9 mouse cellular contexts compared by ENCODE assay signal in the genomic region with DNA sequence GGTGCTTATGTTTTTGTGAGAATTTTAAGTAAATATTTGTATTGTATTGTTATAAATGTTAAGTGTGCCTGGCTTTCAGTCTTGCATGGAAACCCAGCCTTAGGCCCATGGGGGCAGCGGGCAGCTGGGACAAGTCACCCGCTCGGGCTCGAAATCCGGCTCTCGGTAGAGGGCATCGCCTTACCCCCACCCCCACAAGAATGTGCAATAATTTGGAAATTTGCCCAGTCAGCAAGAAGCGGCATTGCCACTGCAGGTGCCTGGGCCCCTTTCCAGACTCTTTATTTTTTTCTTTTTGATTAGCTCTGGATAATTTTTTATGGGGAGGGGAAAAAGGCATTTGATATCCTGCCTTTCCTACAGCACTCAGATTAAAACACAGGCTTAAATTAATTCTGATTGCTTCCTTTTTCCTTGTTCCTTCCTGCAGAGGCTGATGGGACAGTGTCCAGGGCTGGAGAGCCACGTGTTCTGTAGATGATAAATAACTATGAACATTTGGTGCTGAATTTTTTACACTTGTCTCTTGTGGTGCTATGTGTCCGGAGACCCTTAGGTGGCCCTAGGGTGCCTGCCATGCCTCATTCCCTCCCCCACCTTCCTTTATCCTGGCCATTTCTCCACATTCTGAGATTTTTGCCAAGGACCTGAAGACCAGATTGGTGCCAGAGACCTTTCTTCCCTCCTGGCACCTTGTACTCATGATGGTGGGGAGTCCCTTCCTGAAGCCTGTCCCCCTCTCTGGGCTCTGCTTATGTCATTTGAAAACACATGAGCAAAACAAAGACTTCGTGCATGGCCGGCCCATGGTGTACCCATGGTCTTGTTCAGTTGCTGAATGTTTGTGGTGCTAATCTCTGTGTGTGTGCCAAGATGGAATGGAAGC. TPM values are rescaled to one million over a fixed set of nuclear protein-coding genes. Genes with fewer than 3 reads are reported as not detected.
A peak's percentile ranks its signal among the peaks of the same experiment; 100 is the strongest.
DNase-seq lines count a peak whose midpoint lies in the region; ATAC-seq lines count a peak whose summit lies in the region.
"Had no signal": no experiment of that assay in that cellular context is flagged by ENCODE, and none has a peak within 500 bp of the region (broad histone marks: within the 10 kb centered on the region; RNA-seq: fewer than 3 reads in every experiment).

No protein-coding gene starts in this region.

- H3K4me1 ChIP-seq in kidney, embryonic 14.5 days (ENCODE audit: control insufficient read depth, insufficient read depth, low read length), result no peaks in the 10 kb centered on the region
- peaks cover 28% of the 10 kb centered on the region for H3K4me1 ChIP-seq in forebrain, embryonic 16.5 days (replicated peaks; ENCODE audit: control insufficient read depth, insufficient read depth, low read length)
- H3K4me1 ChIP-seq in lung, embryonic 16.5 days (replicated peaks; ENCODE audit: control insufficient read depth, insufficient read depth, low read length), result peaks cover 17% of the 10 kb centered on the region

- no peaks in the 10 kb centered on the region for H3K9me3 ChIP-seq in kidney, embryonic 14.5 days (ENCODE audit: control insufficient read depth, low read length)
- no peaks in the 10 kb centered on the region for H3K9me3 ChIP-seq in forebrain, embryonic 16.5 days (ENCODE audit: control insufficient read depth, low read length)
- H3K9me3 ChIP-seq in lung, embryonic 16.5 days (ENCODE audit: control insufficient read depth, low read length), result no peaks in the 10 kb centered on the region

- H3K27me3 ChIP-seq in kidney, embryonic 14.5 days (ENCODE audit: control insufficient read depth, insufficient read depth, low read length), result no peaks in the 10 kb centered on the region
- no peaks in the 10 kb centered on the region for H3K27me3 ChIP-seq in forebrain, embryonic 16.5 days (replicated peaks; ENCODE audit: control insufficient read depth, insufficient read depth, low read length)
- no peaks in the 10 kb centered on the region for H3K27me3 ChIP-seq in lung, embryonic 16.5 days (ENCODE audit: control insufficient read depth, insufficient read depth, low read depth, low read length)

- H3K27ac ChIP-seq in kidney, embryonic 14.5 days (ENCODE audit: low read depth, low read length), result no peak overlapping the region
- peak overlapping the region; percentile 68 for H3K27ac ChIP-seq in forebrain, embryonic 16.5 days (ENCODE audit: low read length)
- peak overlapping the region; percentile 3; the same call in 1 of the 2 replicates for H3K27ac ChIP-seq in lung, embryonic 16.5 days (ENCODE audit: low read length)
- H3K27ac ChIP-seq: neural tube, embryonic 13.5 days had no signal

- no peak overlapping the region for H3K9ac ChIP-seq in kidney, embryonic 14.5 days (ENCODE audit: low read depth, low read length)
- H3K9ac ChIP-seq in forebrain, embryonic 16.5 days (replicated peaks; ENCODE audit: low read depth, low read length), result no peak overlapping the region
- H3K9ac ChIP-seq in lung, embryonic 16.5 days (ENCODE audit: low read length), result no peak overlapping the region
- H3K9ac ChIP-seq: neural tube, embryonic 13.5 days had no signal

- peak; percentile 55 for DNase-seq in kidney, adult 11 months
- peak; percentile 24 to 43 for DNase-seq in cerebellum, adult 18-20 months
- DNase-seq in ovary, postnatal 10 days (ENCODE audit: low spot score), result no peak
- no peak for DNase-seq in right cerebral cortex, postnatal 4 days

- no peak overlapping the region for H3K4me3 ChIP-seq in kidney, embryonic 14.5 days (ENCODE audit: low read length)
- H3K4me3 ChIP-seq in forebrain, embryonic 16.5 days (replicated peaks; ENCODE audit: low read length), result no peak overlapping the region
- H3K4me3 ChIP-seq in lung, embryonic 16.5 days (ENCODE audit: low read length), result no peak overlapping the region
- H3K4me3 ChIP-seq: neural tube, embryonic 13.5 days had no signal

- H3K4me2 ChIP-seq in kidney, embryonic 14.5 days (replicated peaks; ENCODE audit: low read depth, low read length), result no peak overlapping the region
- no peak overlapping the region for H3K4me2 ChIP-seq in forebrain, embryonic 16.5 days (ENCODE audit: low read length)
- H3K4me2 ChIP-seq in lung, embryonic 16.5 days (ENCODE audit: low read depth, low read length), result no peak overlapping the region
- H3K4me2 ChIP-seq: neural tube, embryonic 13.5 days had no signal

- H3K36me3 ChIP-seq in kidney, embryonic 14.5 days (ENCODE audit: control insufficient read depth, insufficient read depth, low read length), result peaks cover 20% of the 10 kb centered on the region; the same call in 1 of the 2 replicates
- H3K36me3 ChIP-seq in forebrain, embryonic 16.5 days (ENCODE audit: control insufficient read depth, insufficient read depth), result no peaks in the 10 kb centered on the region
- peaks cover 8% of the 10 kb centered on the region; the same call in 1 of the 2 replicates for H3K36me3 ChIP-seq in lung, embryonic 16.5 days (ENCODE audit: control insufficient read depth, insufficient read depth, low read length)
- H3K36me3 ChIP-seq: neural tube, embryonic 13.5 days had no signal

- 71% methylated on average over 12 of the region's 12 CpGs for WGBS in kidney, embryonic 14.5 days
- WGBS in forebrain, embryonic 16.5 days, result 30% methylated on average over 12 of the region's 12 CpGs
- 38% methylated on average over 12 of the region's 12 CpGs for WGBS in lung, embryonic 16.5 days

- ATAC-seq in kidney, embryonic 14.5 days (ENCODE audit: low FRiP score, low TSS enrichment), result no peak
- peak; percentile 50 for ATAC-seq in forebrain, embryonic 16.5 days
- peak; percentile 57 for ATAC-seq in lung, embryonic 16.5 days (ENCODE audit: low read depth)
- ATAC-seq in CD4-positive, CD25-positive, alpha-beta regulatory T cell, adult 4 months, result no peak

RNA-seq across cellular contexts. Expression of gene Fcnb, which starts 46.9 kb away (rescaled TPM):
- not detected in 2 replicates for polyA plus RNA-seq in kidney, embryonic 14.5 days (2014; fragmentation: Nextera tagmentation; extraction: Ambion mirVana)
- polyA plus RNA-seq in forebrain, embryonic 16.5 days (2015; fragmentation: Nextera tagmentation; extraction: Ambion mirVana), result not detected in 2 replicates
- polyA plus RNA-seq in lung, embryonic 16.5 days (2015; fragmentation: Nextera tagmentation; extraction: Ambion mirVana), result 0.25 and 1.4 TPM in 2 replicates
- not detected for polyA plus RNA-seq in CD4-positive, CD25-positive, alpha-beta regulatory T cell, adult 4 months (2017; shearing (Covaris generic))

Comparison
In these comparisons a context has a peak if more than half of its experiments do, and no peak if none do; other contexts are left out.
1. DNase-seq: peak in kidney, adult 11 months (single experiment) and cerebellum, adult 18-20 months (2 of 2); none in ovary, postnatal 10 days (single experiment) and right cerebral cortex, postnatal 4 days (single experiment).
2. ATAC-seq: peak in forebrain, embryonic 16.5 days (single experiment) and lung, embryonic 16.5 days (single experiment); none in kidney, embryonic 14.5 days (single experiment) and CD4-positive, CD25-positive, alpha-beta regulatory T cell, adult 4 months (single experiment).